Mouse (Mus musculus): Measurements from ENCODE around the gene Slc38a3. TPM values are rescaled to one million over a fixed set of nuclear protein-coding genes. Genes with fewer than 3 reads are reported as not detected.
A peak's percentile ranks its signal among the peaks of the same experiment; 100 is the strongest.

Gene Slc38a3
- polyA plus RNA-seq, 1 experiment: 0.10 TPM

DNA sequence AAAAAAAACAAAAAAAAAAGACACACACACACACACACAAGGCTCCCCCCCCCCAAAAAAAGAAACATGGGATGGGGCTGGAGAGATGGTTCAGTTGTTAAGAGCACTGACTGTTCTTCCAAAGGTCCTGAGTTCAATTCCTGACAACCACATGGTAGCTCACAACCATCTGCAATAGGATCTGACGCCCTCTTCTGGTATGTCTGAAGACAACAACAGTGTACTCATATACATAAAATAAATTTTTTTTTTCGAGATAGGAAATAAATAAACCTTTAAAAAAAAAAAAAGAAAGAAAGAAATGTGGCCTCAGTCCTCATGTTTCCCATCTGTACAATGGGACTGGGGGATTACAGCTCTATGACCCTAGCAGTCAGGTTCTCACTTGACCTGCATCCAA lies 51.9 kb downstream of the Slc38a3 start:
- Histone ChIP-seq H3K4me3 (ENCODE audit: control insufficient read depth, low read depth, low read length) (no peak overlapping the region), H3K4me1 (ENCODE audit: control insufficient read depth, insufficient read depth, low read length) (no peaks in the 10 kb centered on the region), H3K27ac (ENCODE audit: control insufficient read depth, insufficient read depth, low read depth, low read length) (no peak overlapping the region), H3K36me3 (ENCODE audit: control insufficient read depth, insufficient read depth, low read length) (no peaks in the 10 kb centered on the region), H3K27me3 (ENCODE audit: control insufficient read depth, insufficient read depth, low read length) (no peaks in the 10 kb centered on the region)
- TF ChIP-seq CTCF (IDR thresholded peaks at IDR 0.05; ENCODE audit: control insufficient read depth, insufficient read depth, insufficient replicate concordance, low read depth, low read length) (no peak), POLR2A (IDR thresholded peaks at IDR 0.05; ENCODE audit: control insufficient read depth, low read depth, low read length) (no peak)

DNA sequence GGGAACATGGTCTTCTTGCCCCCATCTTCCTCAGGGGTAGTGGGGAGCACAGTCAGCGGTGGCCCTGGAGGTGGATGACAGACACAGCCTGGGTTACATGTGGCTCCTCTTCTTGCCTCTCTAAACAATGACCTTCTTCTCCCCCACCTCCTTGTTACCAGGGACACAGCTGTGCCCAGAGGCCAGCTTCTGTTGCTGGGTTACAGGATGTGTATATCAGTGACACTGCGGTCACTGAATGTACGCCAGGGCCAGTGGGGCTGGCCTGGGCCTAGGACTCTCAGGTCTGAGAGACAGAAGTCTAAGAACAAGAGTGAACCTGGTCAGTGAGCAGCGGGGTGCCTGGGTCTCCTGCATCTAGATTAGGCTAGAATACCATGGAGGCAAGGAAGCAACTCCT lies 54.3 kb downstream of the Slc38a3 start:
- H3K27ac ChIP-seq (ENCODE audit: control insufficient read depth, insufficient read depth, low read depth, low read length): no peak overlapping the region
- no peaks in the 10 kb centered on the region for H3K27me3 ChIP-seq (ENCODE audit: control insufficient read depth, insufficient read depth, low read length)
- no peak overlapping the region for H3K4me3 ChIP-seq (ENCODE audit: control insufficient read depth, low read depth, low read length)
- no peak for TF ChIP-seq CTCF (IDR thresholded peaks at IDR 0.05; ENCODE audit: control insufficient read depth, insufficient read depth, insufficient replicate concordance, low read depth, low read length)
- no peak for TF ChIP-seq POLR2A (IDR thresholded peaks at IDR 0.05; ENCODE audit: control insufficient read depth, low read depth, low read length)
- no peaks in the 10 kb centered on the region for H3K36me3 ChIP-seq (ENCODE audit: control insufficient read depth, insufficient read depth, low read length)
- H3K4me1 ChIP-seq (ENCODE audit: control insufficient read depth, insufficient read depth, low read length): peaks cover 11% of the 10 kb centered on the region

DNA sequence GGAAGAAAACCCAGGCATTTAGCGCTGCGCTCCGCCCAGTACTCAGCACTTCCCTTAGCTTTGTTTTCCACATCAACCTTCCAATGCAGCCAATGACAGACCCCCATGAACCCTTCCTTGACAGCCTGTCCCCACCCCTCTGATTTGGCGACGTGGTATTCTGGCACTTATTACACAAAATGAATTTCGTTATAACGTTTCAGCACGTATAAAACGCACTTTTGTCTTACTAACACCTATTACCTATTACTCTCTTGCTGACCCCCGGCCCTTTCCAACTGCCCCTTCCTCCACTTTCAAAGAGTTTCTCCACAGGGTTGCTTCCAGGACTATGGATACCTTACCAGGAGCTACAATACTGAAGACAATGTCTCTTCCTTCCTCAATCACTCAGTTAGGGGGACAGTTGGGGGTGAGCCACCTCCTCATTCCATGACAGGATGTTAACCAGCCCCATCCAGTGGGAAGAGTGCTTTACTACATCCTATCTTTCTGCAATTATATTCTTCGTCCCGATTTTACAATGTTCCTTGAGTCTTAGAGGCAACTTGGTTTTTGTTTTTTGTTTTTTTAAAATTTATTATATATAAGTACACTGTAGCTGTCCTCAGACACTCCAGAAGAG lies 56.3 kb downstream of the Slc38a3 start:
- TF ChIP-seq CTCF (IDR thresholded peaks at IDR 0.05; ENCODE audit: control insufficient read depth, insufficient read depth, insufficient replicate concordance, low read depth, low read length): no peak
- TF ChIP-seq POLR2A (IDR thresholded peaks at IDR 0.05; ENCODE audit: control insufficient read depth, low read depth, low read length): no peak
- no peaks in the 10 kb centered on the region for H3K27me3 ChIP-seq (ENCODE audit: control insufficient read depth, insufficient read depth, low read length)
- peak overlapping the region; percentile 54 for H3K4me3 ChIP-seq (ENCODE audit: control insufficient read depth, low read depth, low read length)
- H3K27ac ChIP-seq (ENCODE audit: control insufficient read depth, insufficient read depth, low read depth, low read length): no peak overlapping the region
- H3K36me3 ChIP-seq (ENCODE audit: control insufficient read depth, insufficient read depth, low read length): no peaks in the 10 kb centered on the region
- H3K4me1 ChIP-seq (ENCODE audit: control insufficient read depth, insufficient read depth, low read length): peaks cover 11% of the 10 kb centered on the region

DNA sequence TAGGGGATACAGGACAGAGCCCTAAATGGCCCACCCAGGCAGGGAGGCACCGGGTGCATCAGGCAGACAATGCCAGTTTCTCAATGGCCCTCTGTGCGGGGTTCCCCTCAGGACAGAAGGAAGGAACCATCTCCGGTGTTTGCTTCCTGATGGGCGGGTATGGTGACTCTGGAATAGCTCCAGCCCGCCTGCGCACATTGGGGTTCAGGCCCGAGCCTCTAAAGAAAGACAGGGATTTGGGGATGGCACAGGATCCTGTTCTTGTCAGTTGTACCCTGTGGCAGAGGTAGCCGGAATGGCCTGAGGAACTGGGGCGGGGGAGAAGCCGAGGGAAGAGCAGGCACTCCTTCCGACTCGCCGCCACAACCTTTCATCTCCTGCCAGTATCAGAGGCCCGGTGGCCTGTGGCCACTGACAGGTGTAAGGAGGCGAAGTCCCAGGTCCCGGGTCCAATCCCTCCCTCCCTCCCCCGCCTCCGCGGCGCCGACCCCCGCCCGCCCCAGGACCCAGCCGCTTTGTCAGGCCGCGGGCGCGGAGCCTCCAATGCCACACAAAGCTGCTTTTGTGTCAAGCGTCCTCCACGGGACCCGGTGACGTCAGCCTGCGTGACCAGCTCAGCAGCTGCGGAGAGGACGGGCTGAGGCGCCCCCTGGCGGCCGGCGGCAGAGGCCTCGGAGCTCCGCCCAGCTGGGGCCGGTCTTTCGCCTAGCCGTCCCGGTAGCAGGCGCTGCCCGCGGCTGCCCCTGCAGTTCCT lies 57.0 kb downstream of the Slc38a3 start:
- TF ChIP-seq CTCF (IDR thresholded peaks at IDR 0.05; ENCODE audit: control insufficient read depth, insufficient read depth, insufficient replicate concordance, low read depth, low read length) (peak; percentile 96), POLR2A (IDR thresholded peaks at IDR 0.05; ENCODE audit: control insufficient read depth, low read depth, low read length) (peak; percentile 42; the same call in 1 of the 2 replicates)
- peak overlapping the region; percentile 61 for H3K4me3 ChIP-seq (ENCODE audit: control insufficient read depth, low read depth, low read length)
- H3K36me3 ChIP-seq (ENCODE audit: control insufficient read depth, insufficient read depth, low read length): no peaks in the 10 kb centered on the region
- no peaks in the 10 kb centered on the region for H3K27me3 ChIP-seq (ENCODE audit: control insufficient read depth, insufficient read depth, low read length)
- H3K4me1 ChIP-seq (ENCODE audit: control insufficient read depth, insufficient read depth, low read length): peaks cover 11% of the 10 kb centered on the region
- H3K27ac ChIP-seq (ENCODE audit: control insufficient read depth, insufficient read depth, low read depth, low read length): peak overlapping the region; percentile 54; the same call in 1 of the 2 replicates

DNA sequence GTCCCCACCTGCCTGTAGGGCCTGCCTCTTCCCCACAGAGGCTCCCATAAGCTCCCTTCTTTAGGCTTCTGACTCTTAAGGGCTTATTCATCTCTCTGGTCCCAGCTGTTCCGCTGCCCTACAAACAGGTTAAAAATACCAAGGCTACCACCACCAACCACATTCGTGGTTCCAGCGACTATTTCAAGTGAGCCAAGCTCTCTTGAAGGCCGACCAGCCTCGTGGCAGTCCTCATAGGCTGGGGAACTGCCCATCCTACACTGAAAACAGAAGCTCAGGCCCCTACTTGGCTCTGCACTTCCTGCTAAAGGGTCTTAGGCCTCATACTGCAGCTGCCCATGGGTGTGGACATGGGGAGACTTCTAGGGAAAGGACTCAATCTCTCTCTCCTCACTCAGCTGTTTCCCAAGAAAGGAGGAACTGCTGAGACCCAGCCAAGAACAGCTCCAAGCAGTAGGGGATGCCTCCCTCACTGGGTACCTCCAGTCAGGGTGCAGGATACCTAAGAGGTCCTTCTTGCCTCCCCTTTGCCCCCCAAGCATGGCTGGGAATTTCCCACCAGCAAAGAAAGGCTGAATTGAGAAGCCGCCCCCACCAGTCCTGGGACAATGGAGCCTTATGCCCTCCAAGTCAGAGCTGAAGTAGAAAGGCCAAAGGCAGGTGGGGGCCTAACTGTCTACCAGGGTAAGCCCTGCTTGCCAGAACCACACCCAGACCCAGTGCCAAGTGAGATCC lies 57.7 kb downstream of the Slc38a3 start:
- Histone ChIP-seq H3K4me1 (ENCODE audit: control insufficient read depth, insufficient read depth, low read length) (peaks cover 11% of the 10 kb centered on the region), H3K4me3 (ENCODE audit: control insufficient read depth, low read depth, low read length) (no peak overlapping the region), H3K36me3 (ENCODE audit: control insufficient read depth, insufficient read depth, low read length) (no peaks in the 10 kb centered on the region), H3K27me3 (ENCODE audit: control insufficient read depth, insufficient read depth, low read length) (no peaks in the 10 kb centered on the region), H3K27ac (ENCODE audit: control insufficient read depth, insufficient read depth, low read depth, low read length) (no peak overlapping the region)
- no peak for TF ChIP-seq CTCF (IDR thresholded peaks at IDR 0.05; ENCODE audit: control insufficient read depth, insufficient read depth, insufficient replicate concordance, low read depth, low read length)
- no peak for TF ChIP-seq POLR2A (IDR thresholded peaks at IDR 0.05; ENCODE audit: control insufficient read depth, low read depth, low read length)

DNA sequence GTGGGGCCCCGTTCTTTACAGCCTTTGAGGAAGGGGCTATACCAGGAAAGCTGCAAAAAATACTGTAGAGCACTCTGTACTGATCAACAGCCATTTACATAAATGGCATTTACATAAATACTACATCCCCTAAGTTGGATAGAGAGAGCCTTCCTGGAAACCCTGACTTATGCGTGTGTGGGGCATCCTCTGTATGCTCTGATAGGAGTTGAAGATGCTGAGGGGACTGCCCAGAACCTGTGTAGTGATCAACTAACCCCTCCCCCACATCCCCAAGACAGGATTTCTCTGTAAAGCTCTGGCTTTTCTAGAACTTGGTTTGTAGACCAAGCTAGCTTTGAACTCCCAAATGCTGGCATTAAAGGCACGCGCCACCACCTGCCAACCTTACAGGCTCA lies 59.9 kb downstream of the Slc38a3 start:
- no peak for TF ChIP-seq POLR2A (IDR thresholded peaks at IDR 0.05; ENCODE audit: control insufficient read depth, low read depth, low read length)
- TF ChIP-seq CTCF (IDR thresholded peaks at IDR 0.05; ENCODE audit: control insufficient read depth, insufficient read depth, insufficient replicate concordance, low read depth, low read length): no peak
- H3K36me3 ChIP-seq (ENCODE audit: control insufficient read depth, insufficient read depth, low read length): no peaks in the 10 kb centered on the region
- no peak overlapping the region for H3K4me3 ChIP-seq (ENCODE audit: control insufficient read depth, low read depth, low read length)
- H3K27ac ChIP-seq (ENCODE audit: control insufficient read depth, insufficient read depth, low read depth, low read length): no peak overlapping the region
- no peaks in the 10 kb centered on the region for H3K27me3 ChIP-seq (ENCODE audit: control insufficient read depth, insufficient read depth, low read length)
- peaks cover 11% of the 10 kb centered on the region for H3K4me1 ChIP-seq (ENCODE audit: control insufficient read depth, insufficient read depth, low read length)

Data from testis, adult 2 months (tissue).